Mouse (Mus musculus): ENCODE data around the gene A230050P20Rik.

Gene A230050P20Rik

DNA sequence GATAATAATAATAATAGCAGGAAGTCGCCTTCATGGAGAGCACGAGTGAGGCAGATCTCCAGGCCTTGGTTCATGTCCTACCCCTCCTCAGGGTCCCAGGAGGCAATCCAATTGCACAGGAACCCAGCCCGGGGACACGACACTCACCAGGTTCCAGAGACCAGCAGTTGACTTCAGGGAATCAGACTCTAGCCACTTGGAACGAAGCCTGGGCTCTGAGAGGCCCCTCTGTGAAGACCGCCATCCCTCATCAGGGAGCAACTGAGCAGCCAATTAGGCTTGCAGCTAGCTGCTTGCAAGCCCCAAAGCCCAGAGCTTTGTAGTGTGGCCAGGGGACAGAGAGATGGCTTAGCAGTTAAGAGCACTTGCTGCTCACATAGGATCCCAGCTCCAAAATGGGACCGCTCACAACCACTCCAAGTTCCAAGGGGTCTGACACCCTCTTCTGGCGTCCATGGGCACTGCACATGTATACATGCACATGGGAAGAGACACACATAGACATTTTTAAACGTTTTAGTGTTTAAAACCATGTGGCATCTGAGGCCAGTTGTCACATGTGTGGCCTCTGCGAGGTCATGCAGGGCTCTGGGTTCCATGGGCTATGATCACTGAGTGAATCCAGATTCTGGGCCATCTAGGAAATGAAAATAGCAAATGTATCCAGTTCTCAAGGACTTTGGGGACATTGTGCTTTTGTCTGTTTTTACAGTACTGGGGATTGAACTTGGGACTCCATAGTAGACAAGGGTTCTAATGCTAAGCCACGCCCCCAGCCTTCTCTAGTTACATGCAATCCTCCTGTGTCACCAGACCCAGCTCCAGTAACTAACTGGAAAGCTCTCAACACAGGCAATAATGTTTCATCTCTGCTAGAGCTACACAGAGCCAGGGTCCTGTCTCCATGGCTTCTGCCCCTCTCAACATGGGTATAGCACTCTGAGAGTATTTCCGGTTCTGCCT, 2.0 kb downstream of the A230050P20Rik start:
- in situ Hi-C loops (cut with MboI; ENCODE audit: low pct_unique_long_range_greater_than_20kb in 1 of 2, low sequenced_read_pairs in 2 of 2, unreplicated experiment in 1 of 2) = no loop called here

DNA sequence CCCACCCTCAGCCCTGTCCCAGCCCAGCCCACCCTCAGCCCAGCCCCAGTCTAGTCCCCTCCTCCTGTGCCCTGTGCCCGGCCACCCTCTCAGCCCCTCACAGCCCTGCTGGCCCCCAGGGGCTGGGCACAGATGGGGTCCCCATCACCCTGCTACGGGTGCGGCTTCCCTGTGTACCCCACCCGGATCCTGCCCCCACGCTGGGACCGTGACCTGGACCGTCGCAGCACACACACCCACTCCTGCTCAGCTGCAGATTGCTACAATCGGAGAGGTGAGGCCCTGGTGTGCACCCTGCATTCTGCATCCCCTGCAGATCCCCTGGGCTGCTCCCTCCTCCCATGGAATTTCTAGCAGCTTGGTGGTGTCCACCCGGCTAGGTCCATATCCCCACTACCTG, 4.5 kb downstream of the A230050P20Rik start:
- in situ Hi-C loops (cut with MboI; ENCODE audit: low pct_unique_long_range_greater_than_20kb in 1 of 2, low sequenced_read_pairs in 2 of 2, unreplicated experiment in 1 of 2) = no loop called here

DNA sequence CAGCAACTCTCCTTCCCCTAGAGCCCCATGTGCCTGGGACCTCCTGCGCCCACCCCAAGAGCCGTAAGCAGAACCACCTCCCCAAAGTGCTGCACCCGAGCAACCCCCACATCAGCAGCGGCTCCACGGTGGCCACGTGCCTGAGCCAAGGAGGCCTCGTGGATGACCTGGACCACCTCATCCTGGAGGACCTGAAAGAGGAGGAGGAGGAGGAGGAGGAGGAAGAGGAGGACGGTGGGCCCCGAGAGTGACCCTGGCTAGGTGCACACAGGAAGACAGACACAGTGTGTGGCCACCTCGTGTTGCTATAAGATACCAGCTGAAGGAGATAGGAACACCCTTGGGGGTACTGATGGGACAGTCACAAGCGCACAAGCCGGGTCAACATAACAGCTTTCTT, 5.1 kb downstream of the A230050P20Rik start:
- in situ Hi-C loops (cut with MboI; ENCODE audit: low pct_unique_long_range_greater_than_20kb in 1 of 2, low sequenced_read_pairs in 2 of 2, unreplicated experiment in 1 of 2) = no loop called here

DNA sequence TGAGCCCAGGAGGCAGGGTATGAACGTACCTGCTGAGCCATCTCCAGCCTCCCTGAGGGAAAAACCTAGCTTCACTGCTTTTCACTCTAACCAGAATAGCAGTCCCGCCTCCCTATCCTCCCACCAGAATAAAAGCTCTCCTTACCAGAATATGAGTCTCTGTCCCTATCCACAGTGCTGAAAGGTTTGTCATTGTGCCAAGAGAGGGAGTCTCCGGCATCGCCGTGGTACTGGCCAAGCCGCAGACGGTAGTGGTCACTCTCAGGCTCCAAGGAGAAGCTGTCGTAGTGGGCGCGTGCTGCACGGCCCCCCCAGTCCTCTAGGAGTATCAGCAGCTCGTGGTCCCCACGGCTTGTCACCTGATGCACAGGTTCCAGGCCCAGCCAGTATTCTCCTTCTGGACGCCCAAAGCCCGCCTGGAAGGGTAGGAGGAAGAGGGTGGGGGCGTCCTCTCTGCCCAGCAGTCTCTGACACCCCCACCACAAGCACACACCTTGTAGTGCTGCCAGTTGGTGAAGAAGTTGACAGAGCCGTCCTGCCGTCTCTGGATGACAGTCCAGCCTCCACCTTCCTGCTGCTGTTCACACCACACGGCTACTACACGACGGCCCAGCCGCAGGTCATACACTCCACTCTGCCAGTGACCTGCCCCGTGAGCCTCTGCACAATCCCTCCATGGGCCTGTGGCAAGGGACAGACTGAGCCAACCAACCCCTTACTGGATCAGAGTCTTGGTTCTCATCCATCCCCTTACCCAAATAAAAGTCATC, 6.8 kb downstream of the A230050P20Rik start:
- in situ Hi-C loops (cut with MboI; ENCODE audit: low pct_unique_long_range_greater_than_20kb in 1 of 2, low sequenced_read_pairs in 2 of 2, unreplicated experiment in 1 of 2) = no loop called here

DNA sequence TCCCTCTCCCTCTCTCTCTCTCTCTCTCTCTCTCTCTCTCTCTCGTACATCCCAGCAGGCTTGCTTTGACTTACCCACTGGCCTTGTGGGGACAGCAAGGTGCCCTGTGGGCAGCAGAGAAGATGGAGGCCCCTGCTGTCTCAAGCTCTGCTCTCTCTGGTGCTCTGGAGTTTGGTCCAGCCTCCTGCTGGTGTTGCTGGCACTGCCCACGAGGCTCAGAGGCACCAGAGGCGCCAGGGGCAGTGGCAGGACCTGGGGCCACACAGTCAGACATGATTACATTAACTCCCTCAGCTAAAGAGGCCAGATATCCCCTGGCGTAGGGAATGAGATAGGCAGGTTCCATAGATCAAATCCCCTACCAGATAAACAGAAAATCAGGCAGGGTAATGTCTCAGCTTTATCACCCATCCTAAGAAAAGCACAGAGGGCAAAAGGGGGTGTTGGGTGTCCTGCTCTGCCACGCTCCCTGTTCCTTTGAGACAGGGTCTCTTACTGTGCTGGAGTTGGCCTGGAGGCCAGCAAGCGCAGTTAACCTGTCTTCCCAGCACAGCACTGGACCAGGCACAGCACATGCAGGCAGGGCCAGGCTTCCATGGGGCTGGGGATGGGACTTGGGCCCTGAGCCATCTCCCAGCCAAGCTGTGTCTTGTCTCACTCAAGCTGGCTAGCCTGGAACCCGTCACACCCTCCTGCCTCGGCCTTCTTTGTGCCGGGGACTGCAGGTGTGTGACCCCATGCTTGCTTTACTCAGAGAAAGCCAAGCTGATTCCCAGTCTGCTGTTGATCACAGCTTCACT, 8.1 kb downstream of the A230050P20Rik start:
- in situ Hi-C loops (cut with MboI; ENCODE audit: low pct_unique_long_range_greater_than_20kb in 1 of 2, low sequenced_read_pairs in 2 of 2, unreplicated experiment in 1 of 2) = no loop called here

DNA sequence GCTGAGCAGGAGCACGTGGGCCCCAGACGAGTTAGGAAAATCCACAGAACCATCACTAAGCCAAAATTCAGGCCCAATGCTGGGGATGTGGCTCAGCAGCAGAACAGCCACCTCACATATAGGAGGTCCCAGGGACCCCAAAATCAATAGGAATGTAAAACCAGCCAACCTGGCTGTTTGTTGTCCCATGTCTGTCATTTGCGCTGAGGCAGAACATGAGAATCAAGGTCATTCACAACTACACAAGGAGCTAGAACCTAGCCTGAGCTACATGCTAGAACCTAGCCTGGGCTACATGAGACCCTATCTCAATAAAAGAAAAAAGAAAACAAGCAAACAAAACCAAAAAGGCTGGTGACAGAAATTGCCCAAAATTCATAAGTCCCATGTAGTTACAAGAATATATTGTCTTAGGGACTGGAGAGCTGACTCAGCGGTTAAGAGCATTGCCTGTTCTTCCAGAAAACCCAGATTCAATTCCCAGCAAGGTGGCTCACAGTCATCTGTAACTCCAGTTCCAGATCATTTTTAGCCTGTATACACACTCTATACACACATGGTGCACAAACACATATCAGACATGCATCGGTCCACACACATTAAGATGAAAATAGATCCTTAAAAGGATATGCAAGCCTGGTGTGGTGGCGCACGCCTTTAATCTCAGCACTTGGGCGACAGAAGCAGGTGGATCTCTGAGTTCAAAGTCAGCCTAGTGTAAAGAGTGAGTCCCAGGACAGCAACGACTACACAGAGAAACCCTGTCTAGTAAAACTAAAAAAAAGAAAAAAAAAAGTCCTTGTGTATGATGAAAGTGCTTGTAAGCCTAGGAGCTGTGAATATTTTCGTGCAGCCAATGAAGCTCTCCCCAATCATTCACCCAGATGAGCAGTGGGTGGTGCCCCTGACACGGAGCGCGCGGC, 8.9 kb downstream of the A230050P20Rik start:
- in situ Hi-C loops (cut with MboI; ENCODE audit: low pct_unique_long_range_greater_than_20kb in 1 of 2, low sequenced_read_pairs in 2 of 2, unreplicated experiment in 1 of 2) = no loop called here

DNA sequence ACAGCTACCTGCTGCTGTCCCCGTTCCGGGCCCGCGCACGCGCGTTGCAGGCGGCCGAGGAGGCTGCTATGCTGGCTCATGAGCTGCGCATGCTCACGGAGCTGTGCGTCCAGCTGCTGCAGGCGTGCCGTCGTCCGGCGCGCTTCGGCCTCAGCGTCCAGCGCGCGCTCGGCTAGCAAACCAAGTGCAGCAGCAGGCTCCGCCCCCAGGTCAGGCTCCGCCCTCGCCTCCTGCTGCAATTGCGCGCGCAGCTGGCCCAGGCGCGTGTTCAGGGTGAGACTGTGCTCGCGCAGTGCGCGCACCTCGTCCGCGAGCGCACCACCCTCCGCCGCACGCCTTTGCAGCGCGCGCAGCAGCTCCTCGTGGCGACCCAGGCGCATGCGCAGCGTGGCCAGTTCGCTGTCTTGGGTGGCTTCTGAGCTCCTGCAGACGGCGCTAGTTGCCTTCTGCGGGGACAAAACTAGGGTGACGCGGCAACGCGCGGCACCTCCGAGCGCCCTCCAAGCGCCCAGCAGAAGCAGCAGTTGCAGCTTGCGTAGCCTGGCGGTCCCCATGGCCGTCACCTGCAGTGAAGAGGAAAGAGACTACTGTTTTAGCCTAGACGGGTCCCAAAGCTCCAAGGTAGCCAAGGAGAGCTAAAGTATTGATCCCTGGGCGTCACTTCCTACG, 9.7 kb downstream of the A230050P20Rik start:
- in situ Hi-C loops (cut with MboI; ENCODE audit: low pct_unique_long_range_greater_than_20kb in 1 of 2, low sequenced_read_pairs in 2 of 2, unreplicated experiment in 1 of 2) = no loop called here

DNA sequence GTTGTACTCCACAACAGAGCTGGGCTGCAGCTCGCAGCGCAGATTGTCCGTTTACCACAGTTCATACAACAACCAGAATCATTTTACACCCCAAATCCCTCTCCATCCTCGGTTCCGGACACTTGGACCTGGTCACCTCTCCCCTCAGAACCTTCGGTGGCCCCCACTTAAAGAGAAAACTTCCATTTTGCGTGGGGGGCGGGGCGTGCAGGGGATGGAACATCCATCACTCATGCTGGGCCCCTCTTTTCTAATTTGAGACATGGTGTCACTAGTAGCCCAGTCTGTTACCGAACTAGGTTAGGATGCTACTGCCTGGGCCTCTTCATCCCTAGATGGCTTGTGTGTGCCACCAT, 10.2 kb downstream of the A230050P20Rik start:
- in situ Hi-C loops (cut with MboI; ENCODE audit: low pct_unique_long_range_greater_than_20kb in 1 of 2, low sequenced_read_pairs in 2 of 2, unreplicated experiment in 1 of 2) = no loop called here

DNA sequence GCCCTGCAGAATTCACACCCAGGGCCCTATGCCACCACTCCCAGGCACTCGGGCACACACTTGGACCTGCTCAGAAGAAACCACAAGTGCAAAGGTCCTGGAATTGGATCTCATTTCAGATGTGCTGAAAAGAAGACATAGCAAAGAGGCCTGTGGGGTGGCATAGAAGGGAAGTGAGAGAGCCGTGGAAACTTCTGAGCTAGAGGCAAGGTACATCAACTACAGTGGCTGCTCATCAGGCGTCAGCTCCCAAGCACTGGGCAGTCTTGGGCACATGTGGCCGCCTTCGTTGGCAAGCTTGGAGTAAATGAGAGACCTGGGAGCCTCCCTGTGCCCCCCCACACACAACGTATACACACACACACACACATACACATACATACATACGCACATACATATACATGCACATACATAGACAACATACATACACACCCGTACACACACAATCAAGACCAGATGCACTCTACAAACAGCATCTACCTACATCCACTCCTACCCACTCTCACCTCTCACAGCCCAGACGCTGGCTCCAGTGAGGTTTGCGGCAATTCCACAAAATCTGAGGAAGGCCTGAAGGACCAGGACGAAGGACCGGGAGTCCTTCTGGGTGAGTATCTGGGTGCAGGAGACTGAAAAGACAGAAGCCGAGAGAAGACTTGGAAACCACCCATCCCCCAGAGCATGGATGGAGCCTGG, 10.8 kb downstream of the A230050P20Rik start, which contains the start of gene Angptl6:
TSS of gene Angptl6 (minus strand) at position 631 of the 696 bp plus-strand sequence.
- in situ Hi-C loops (cut with MboI; ENCODE audit: low pct_unique_long_range_greater_than_20kb in 1 of 2, low sequenced_read_pairs in 2 of 2, unreplicated experiment in 1 of 2) = no loop called here

DNA sequence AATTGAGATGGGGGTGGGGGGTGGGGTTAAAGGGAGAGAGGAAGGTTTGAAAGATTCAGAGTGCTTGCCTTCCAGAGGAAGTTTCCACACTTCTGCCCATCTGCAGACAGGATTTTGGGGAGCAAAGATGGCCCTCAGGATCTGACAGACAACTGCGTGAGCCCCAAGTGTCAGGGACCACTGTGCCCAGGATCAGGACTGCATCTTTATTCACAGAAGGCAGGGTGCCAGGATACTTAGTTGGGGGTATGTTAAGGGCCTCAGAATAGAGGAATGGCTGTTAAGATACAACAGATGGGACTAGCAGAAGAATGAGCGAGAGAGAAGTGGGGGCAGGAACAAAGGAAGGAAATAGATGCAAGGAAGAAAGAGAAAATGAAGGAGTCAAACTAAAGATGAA, 18.1 kb downstream of the A230050P20Rik start:
- in situ Hi-C loops (cut with MboI; ENCODE audit: low pct_unique_long_range_greater_than_20kb in 1 of 2, low sequenced_read_pairs in 2 of 2, unreplicated experiment in 1 of 2) = no loop called here

DNA sequence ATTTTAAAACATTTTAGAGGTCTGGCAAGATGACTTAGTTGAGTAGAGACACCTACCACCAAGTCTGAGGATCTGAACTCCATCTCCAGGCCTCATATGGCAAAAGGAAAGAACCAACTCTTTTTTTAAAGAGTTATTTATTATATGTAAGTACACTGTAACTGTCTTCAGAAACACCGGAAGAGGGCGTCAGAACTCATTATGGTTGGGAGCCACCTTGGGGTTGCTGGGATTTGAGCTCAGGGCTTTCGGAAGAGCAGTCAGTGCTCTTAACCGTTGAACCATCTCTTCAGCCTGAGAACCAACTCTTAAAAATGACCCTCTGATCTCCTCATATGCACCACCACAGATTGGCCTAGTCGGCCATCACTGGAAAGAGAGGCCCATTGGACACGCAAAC, 18.7 kb downstream of the A230050P20Rik start:
- in situ Hi-C loops (cut with MboI; ENCODE audit: low pct_unique_long_range_greater_than_20kb in 1 of 2, low sequenced_read_pairs in 2 of 2, unreplicated experiment in 1 of 2) = no loop called here

DNA sequence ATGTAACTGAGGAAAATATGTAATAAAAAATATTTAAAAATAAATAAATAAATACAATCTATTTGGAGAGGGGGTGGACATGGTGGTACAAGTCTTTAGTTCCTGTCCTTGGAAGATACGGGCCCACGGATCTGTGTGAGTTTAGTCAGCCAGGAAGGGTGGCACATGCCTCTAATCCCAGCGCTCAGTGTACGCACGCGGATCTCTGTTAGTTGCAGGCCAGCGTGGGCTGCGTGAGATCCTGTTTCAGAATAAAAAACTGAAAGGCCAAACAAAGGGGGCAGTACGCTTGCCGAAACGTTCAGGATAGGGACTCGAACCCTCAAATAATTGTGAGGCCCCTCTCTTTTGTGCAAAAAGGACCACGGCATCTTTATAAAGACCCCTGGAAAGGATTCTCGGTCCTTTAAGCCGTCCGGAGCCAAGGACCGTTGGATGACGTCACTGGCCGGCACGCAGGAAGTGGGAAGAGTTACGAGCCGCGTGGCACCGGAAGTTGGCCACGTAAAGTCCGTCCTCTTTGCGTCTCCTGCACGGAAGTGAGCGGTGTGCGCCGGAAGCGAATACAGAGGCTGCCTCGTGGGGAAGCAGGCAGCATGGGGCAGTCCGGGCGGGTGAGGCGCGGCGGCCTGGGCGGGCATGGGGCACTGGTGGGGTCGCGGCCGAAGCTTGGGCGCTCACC, 19.4 kb downstream of the A230050P20Rik start, which contains the start of gene Ppan:
TSS of gene Ppan (plus strand) at position 472 of the 682 bp plus-strand sequence.
- in situ Hi-C loops (cut with MboI; ENCODE audit: low pct_unique_long_range_greater_than_20kb in 1 of 2, low sequenced_read_pairs in 2 of 2, unreplicated experiment in 1 of 2) = no loop called here

DNA sequence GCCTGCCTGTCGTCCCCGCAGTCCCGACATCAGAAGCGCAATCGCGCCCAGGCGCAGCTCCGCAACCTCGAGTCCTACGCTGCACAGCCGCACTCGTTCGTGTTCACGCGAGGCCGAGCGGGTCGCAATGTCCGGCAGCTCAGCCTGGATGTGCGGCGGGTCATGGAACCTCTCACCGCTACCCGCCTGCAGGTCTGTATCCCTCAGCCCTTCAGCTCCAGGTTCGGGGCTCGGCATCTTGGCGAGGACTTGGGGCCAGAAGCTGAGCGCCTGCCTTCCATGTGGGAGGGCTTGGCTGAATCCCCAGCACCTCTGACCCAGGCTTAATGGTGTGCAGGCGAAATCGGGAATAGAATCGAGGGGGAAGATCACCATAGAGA, 19.9 kb downstream of the A230050P20Rik start:
- in situ Hi-C loops (cut with MboI; ENCODE audit: low pct_unique_long_range_greater_than_20kb in 1 of 2, low sequenced_read_pairs in 2 of 2, unreplicated experiment in 1 of 2) = no loop called here

DNA sequence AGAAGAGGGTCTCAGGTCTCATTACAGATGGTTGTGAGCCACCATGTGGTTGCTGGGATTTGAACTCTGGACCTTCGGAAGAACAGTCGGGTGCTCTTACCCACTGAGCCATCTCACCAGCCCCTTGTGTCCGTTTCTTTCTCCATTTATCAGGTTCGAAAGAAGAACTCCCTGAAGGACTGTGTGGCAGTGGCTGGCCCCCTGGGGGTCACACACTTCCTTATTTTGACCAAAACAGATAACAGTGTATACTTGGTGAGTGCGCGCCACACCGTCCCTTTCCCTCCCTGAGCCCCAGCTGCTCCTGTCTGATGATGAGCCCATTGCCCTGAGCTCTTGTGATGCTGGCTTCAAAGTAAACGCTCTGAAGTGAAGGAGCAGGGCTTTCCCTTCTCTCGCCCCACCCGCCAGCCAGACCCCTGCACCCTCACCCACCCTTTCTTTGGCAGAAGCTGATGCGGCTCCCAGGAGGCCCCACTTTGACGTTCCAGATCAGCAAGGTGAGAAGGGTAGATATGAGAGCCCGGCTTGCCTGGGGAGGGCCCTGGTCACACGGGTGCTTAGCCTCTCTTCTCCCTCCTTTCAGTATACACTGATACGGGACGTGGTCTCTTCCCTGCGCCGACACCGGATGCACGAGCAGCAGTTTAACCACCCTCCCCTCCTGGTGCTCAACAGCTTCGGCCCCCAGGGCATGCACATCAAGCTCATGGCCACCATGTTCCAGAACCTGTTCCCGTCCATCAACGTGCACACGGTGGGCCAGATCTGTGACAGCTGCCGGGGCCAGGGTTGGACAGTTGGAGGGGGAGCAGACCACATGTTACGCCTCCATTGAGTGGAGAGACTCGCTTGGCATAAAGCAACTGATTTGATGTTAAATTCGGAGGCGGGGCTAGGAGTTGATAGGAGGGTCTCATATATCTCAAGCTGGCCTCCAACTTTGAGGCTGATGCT, 21.0 kb downstream of the A230050P20Rik start:
- in situ Hi-C loops (cut with MboI; ENCODE audit: low pct_unique_long_range_greater_than_20kb in 1 of 2, low sequenced_read_pairs in 2 of 2, unreplicated experiment in 1 of 2) = no loop called here

DNA sequence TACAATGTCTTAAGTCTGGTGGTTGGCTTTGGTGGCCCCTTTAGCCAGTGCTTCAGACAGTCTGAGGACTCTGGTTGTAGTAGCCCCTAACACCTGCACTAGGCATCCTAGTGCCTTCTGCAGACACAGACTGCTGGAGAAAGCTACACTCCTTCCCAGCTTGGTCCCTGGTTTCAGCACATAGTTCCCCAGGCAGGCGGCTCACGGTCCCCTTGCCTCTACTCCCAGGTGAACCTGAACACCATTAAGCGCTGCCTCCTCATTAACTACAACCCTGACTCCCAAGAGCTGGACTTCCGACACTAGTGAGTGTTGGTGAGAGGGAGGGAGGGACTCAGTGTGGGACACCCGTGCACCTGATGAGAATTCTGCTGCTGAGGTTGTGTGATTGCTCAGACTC, 22.0 kb downstream of the A230050P20Rik start:
- in situ Hi-C loops (cut with MboI; ENCODE audit: low pct_unique_long_range_greater_than_20kb in 1 of 2, low sequenced_read_pairs in 2 of 2, unreplicated experiment in 1 of 2) = no loop called here
